Mouse (Mus musculus) megakaryocyte, embryonic 14.5 days (primary cell): ENCODE results near the gene Arhgap1.

ENCODE experiments used
- FLI1 ChIP-seq: IDR thresholded peaks from 2 replicates; pipeline ENCODE4 v1.6.1; 2012; ENCODE audit warnings: low read length, inconsistent platforms, mixed read lengths
- GATA1 ChIP-seq: IDR thresholded peaks from 3 replicates; pipeline ENCODE4 v1.6.1; 2012; ENCODE audit warnings: mixed read lengths, low read length, inconsistent platforms, borderline replicate concordance

GRCm38 (mm10) chr2:91660981-91661380 lies 11.3 kb downstream of the Arhgap1 start:
- TF ChIP-seq GATA1 (no peak), FLI1 (no peak)
